Mouse (Mus musculus): ENCODE data around the gene Alkbh7. TPM values are rescaled to one million over a fixed set of nuclear protein-coding genes. Genes with fewer than 3 reads are reported as not detected.

Gene Alkbh7
- polyA plus RNA-seq, 1 experiment from 2014 or later, result 38.5 TPM

DNA sequence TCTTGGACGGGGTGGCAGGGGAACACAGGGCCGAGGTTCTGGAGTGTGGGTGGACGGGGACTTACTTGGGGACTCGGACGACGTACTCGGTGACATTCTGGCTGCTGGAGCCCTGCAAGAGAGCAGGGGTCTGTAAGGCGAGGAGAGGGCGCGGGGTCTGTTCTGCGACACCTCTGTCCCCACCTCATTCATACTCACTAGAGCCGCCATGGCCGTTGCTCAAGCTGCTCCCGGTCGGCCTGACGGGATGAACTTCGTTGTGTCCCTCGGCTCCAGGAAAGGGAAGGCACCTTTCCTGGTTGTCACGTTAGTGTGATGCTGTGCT is 13.7 kb downstream of the Alkbh7 start:
- 1% methylated on average over 19 of the region's 19 CpGs for WGBS
- Histone ChIP-seq H3K4me1 (peaks cover 16% of the 10 kb centered on the region; the same call in 1 of the 2 replicates), H3K9ac (peak overlapping the region; percentile 84), H3K36me3 (peaks cover 27% of the 10 kb centered on the region), H3K4me3 (peak overlapping the region; percentile 82), H3K9me3 (no peaks in the 10 kb centered on the region), H3K27me3 (no peaks in the 10 kb centered on the region), H3K27ac (peak overlapping the region; percentile 42; the same call in 1 of the 2 replicates), H3K4me2 (replicated peaks) (peak overlapping the region; percentile 88)
- 0 out of 2 replicates have a peak, but pooled peaks have one; percentile 29 for ATAC-seq (ENCODE audit: insufficient number of reproducible peaks, insufficient read depth, low FRiP score, low TSS enrichment)

GRCm38 (mm10) chr17:57011236-57012141 is 14.3 kb downstream of the Alkbh7 start, which contains the start of the genes Gtf2f1 and Gm17949:
TSS of gene Gtf2f1 (minus strand) at chr17:57011288.
TSS of gene Gm17949 (plus strand) at chr17:57011469.
- 1% methylated on average over 51 of the region's 51 CpGs for WGBS
- H3K9ac ChIP-seq, result peak within 1 kb of the TSS; percentile 84
- ATAC-seq (ENCODE audit: insufficient number of reproducible peaks, insufficient read depth, low FRiP score, low TSS enrichment), result peak; percentile 88

DNA sequence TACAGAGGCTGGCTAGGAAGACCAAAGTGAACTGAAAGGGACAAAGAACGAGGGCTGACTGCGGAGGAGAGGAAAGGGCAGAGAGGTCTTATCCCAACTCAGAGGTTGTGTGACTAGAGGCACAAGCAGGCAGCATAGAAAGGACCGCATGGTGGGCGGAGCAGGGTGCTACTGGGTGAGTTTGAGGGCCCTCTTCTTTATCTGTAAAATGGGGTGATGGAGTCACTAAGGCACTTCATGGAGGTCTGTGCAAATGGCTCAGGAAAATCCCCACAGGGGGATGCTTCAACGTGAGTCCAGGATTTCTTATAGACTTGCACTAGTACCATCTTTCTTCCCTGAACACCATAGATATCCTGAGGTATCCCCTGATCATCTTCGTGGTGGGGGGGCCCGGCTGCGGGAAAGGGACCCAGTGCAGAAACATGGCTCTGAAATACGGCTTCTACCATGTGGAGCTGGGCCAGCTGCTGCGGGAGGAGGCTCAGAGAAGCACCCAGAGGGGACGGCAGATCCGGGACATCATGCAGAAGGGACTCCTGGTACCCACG is 15.2 kb downstream of the Alkbh7 start:
- peak overlapping the region; percentile 82 for H3K4me3 ChIP-seq
- peak overlapping the region; percentile 64 for H3K4me2 ChIP-seq (replicated peaks)
- H3K9ac ChIP-seq, result peak overlapping the region; percentile 73
- WGBS, result 73% methylated on average over 13 of the region's 13 CpGs
- no peaks in the 10 kb centered on the region for H3K9me3 ChIP-seq
- no peak for ATAC-seq (ENCODE audit: insufficient number of reproducible peaks, insufficient read depth, low FRiP score, low TSS enrichment)
- peak overlapping the region; percentile 96 for H3K27ac ChIP-seq
- H3K36me3 ChIP-seq, result peaks cover 14% of the 10 kb centered on the region
- no peaks in the 10 kb centered on the region for H3K27me3 ChIP-seq
- H3K4me1 ChIP-seq, result peaks cover 16% of the 10 kb centered on the region; the same call in 1 of the 2 replicates

More at GRCm38 (mm10) chr17:57011236-57012141, 14.3 kb downstream of the Alkbh7 start, which contains the start of the genes Gtf2f1 and Gm17949:
- Histone ChIP-seq H3K4me1 (peaks cover 16% of the 10 kb centered on the region; the same call in 1 of the 2 replicates), H3K36me3 (peaks cover 22% of the 10 kb centered on the region), H3K27ac (peak within 1 kb of the TSS; percentile 96), H3K4me3 (peak within 1 kb of the TSS; percentile 82), H3K4me2 (replicated peaks) (peak within 1 kb of the TSS; percentile 88), H3K9me3 (no peaks in the 10 kb centered on the region), H3K27me3 (no peaks in the 10 kb centered on the region)

- no peak for ATAC-seq (ENCODE audit: insufficient number of reproducible peaks, insufficient read depth, low FRiP score, low TSS enrichment)
- Histone ChIP-seq H3K4me1 (no peaks in the 10 kb centered on the region), H3K27me3 (no peaks in the 10 kb centered on the region), H3K9ac (no peak overlapping the region), H3K27ac (no peak overlapping the region), H3K36me3 (peaks cover 52% of the 10 kb centered on the region), H3K4me3 (no peak overlapping the region), H3K4me2 (replicated peaks) (no peak overlapping the region), H3K9me3 (no peaks in the 10 kb centered on the region)
- WGBS, result 80% methylated on average over 2 of the region's 2 CpGs
These were observed 22.6 kb downstream of the Alkbh7 start for GRCm38 (mm10) chr17:57019693-57020092.

DNA sequence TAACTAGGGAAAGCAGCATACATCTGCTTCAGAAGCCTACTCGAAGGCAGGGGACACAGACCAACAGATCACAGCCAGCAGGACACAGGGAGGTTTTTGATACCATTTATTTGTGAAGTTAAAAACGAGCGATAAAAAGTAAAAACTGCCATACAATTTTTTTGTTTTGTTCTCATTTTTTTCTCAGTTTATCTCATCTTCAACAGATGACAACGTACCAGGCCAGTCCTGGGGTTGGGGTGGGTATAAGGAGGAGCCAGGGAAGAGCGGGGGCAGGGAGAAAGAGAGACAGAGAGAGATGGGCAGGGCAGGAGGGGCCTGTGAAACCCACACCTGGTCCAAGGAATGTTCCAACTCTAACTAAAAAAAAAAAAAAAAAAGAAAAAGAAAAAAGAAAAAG is 23.8 kb downstream of the Alkbh7 start:
- Histone ChIP-seq H3K36me3 (peaks cover 65% of the 10 kb centered on the region), H3K4me2 (replicated peaks) (no peak overlapping the region), H3K4me1 (no peaks in the 10 kb centered on the region), H3K9ac (no peak overlapping the region), H3K4me3 (no peak overlapping the region), H3K27me3 (no peaks in the 10 kb centered on the region), H3K9me3 (no peaks in the 10 kb centered on the region), H3K27ac (no peak overlapping the region)
- no peak for ATAC-seq (ENCODE audit: insufficient number of reproducible peaks, insufficient read depth, low FRiP score, low TSS enrichment)
- 90% methylated on average over 5 of the region's 5 CpGs for WGBS

- Histone ChIP-seq H3K27ac (no peak overlapping the region), H3K9ac (no peak overlapping the region), H3K27me3 (no peaks in the 10 kb centered on the region), H3K4me3 (no peak overlapping the region), H3K36me3 (peaks cover 64% of the 10 kb centered on the region), H3K9me3 (no peaks in the 10 kb centered on the region), H3K4me1 (peaks cover 11% of the 10 kb centered on the region), H3K4me2 (replicated peaks) (no peak overlapping the region)
- no peak for ATAC-seq (ENCODE audit: insufficient number of reproducible peaks, insufficient read depth, low FRiP score, low TSS enrichment)
- WGBS, result 91% methylated on average over 4 of the region's 4 CpGs
These were observed 30.3 kb downstream of the Alkbh7 start for GRCm38 (mm10) chr17:57027471-57027870.

DNA sequence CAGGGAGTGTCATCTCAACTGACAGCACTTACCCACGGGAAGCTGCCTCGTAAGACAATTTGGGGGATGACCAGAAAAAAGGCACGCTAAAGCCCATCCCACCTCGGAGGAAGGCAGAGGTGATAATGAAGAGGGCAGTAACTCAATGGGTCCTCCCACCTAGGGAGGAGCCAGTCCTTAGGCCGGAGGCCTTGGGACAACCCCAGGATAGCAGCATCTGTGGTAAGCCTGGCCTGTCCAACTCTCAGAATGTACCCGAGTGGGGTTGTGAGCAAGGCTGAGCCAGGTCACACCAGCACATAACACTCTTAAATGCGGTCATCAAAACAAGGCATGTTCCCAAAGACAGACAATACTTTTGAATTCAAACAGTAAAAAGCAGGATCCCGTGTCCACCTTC is 32.6 kb downstream of the Alkbh7 start:
- peak overlapping the region; percentile 100 for H3K9ac ChIP-seq

GRCm38 (mm10) chr17:57030931-57031660 is 34.0 kb downstream of the Alkbh7 start, which contains the start of gene Khsrp:
TSS of gene Khsrp (minus strand) at chr17:57031522.
- under 1% methylated on average over 77 of the region's 99 CpGs for WGBS
- Histone ChIP-seq H3K4me3 (peak within 1 kb of the TSS; percentile 91), H3K4me1 (peaks cover 11% of the 10 kb centered on the region), H3K9ac (peak within 1 kb of the TSS; percentile 100), H3K27ac (peak within 1 kb of the TSS; percentile 94), H3K27me3 (no peaks in the 10 kb centered on the region), H3K36me3 (peaks cover 28% of the 10 kb centered on the region), H3K4me2 (replicated peaks) (peak within 1 kb of the TSS; percentile 94), H3K9me3 (no peaks in the 10 kb centered on the region)
- no peak for ATAC-seq (ENCODE audit: insufficient number of reproducible peaks, insufficient read depth, low FRiP score, low TSS enrichment)

More for the DNA sequence above, 32.6 kb downstream of the Alkbh7 start:
- H3K36me3 ChIP-seq, result peaks cover 42% of the 10 kb centered on the region
- peak overlapping the region; percentile 94 for H3K4me2 ChIP-seq (replicated peaks)
- 52% methylated on average over 8 of the region's 8 CpGs for WGBS
- H3K27ac ChIP-seq, result no peak overlapping the region
- no peaks in the 10 kb centered on the region for H3K9me3 ChIP-seq
- H3K4me1 ChIP-seq, result peaks cover 11% of the 10 kb centered on the region
- H3K4me3 ChIP-seq, result peak overlapping the region; percentile 91
- H3K27me3 ChIP-seq, result no peaks in the 10 kb centered on the region
- ATAC-seq (ENCODE audit: insufficient number of reproducible peaks, insufficient read depth, low FRiP score, low TSS enrichment), result no peak

DNA sequence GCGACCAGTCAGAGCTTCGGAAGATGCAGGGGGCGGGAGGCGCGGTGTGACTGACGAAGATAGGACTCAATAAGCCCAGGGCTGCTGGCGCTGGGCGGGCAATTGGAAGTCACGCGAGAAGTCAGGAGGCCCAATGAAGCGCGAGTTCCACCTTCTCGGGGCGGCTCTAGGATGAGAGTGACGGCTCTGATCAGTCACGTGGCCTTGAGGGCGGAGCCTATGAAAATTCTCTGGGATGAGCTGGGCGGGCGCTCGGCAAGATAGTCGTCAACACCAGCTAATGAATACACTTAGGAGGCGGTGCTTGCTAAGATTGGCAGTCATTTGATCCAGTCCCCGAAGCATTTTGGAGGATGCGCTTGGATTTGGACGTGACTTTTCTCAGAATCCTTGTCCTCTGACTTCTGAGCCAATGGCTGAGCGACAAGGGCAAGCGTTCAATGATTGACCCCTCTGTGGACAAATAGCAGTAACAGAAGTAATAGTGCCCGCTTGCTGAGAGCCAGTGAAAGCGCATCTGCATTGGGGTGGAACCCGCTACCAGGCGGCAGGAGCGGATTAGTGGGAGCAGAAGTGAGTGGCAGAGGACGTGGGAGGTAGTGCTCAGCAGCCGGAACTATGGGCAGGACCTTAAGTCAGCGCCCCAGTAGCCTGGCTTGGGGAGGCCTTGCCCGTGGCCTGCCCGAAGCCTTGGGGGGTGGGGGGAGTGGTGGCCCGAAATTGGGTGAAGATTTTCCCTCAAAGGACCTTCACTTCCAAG is 34.7 kb downstream of the Alkbh7 start:
- Histone ChIP-seq H3K9ac (peak overlapping the region; percentile 16; the same call in 1 of the 2 replicates), H3K27ac (peak overlapping the region; percentile 84), H3K4me3 (peak overlapping the region; percentile 91), H3K27me3 (no peaks in the 10 kb centered on the region), H3K9me3 (no peaks in the 10 kb centered on the region), H3K4me1 (peaks cover 11% of the 10 kb centered on the region), H3K36me3 (peaks cover 21% of the 10 kb centered on the region), H3K4me2 (replicated peaks) (peak overlapping the region; percentile 57)
- under 1% methylated on average over 38 of the region's 38 CpGs for WGBS
- peak; percentile 100 for ATAC-seq (ENCODE audit: insufficient number of reproducible peaks, insufficient read depth, low FRiP score, low TSS enrichment)

DNA sequence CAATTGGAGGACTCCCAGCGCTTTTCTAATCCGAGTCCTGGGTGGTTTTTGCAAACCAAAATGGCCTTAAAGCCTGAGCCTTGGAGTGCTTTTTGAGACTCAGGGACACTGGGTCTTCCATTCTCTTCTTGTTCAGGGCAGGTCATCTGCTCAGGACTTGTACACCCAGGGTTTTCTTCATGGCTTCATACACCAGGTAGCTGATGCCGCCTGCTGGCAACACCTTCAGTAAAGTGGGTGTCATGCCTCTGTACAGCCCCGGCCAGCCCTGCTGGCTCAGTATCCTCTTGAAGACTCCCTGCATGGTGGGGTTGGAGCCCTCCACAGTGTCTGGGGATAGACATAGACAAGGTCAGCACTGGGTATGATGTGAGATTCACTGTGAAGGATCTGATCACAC is 35.7 kb downstream of the Alkbh7 start:
- Histone ChIP-seq H3K27ac (peak overlapping the region; percentile 84), H3K4me1 (peaks cover 11% of the 10 kb centered on the region), H3K4me2 (replicated peaks) (peak overlapping the region; percentile 57; the same call in 1 of the 2 replicates), H3K9me3 (no peaks in the 10 kb centered on the region), H3K36me3 (peaks cover 11% of the 10 kb centered on the region), H3K27me3 (0 out of 2 replicates have a peak, but pooled peaks cover under 1% of the 10 kb centered on the region), H3K9ac (no peak overlapping the region), H3K4me3 (0 out of 2 replicates have a peak overlapping the region, but pooled peaks have one; percentile 37)
- WGBS, result 85% methylated on average over 4 of the region's 4 CpGs
- ATAC-seq (ENCODE audit: insufficient number of reproducible peaks, insufficient read depth, low FRiP score, low TSS enrichment), result no peak
